Mouse (Mus musculus) MEL (cell line): ENCODE results near the gene Fam234b. TPM values are rescaled to one million over a fixed set of nuclear protein-coding genes. Genes with fewer than 3 reads are reported as not detected.

Experiments
- DNase-seq: peaks from one replicate; pipeline ENCODE4 v3.0.0; 2011; ENCODE audit warnings: low read depth, low spot score
- H3K27ac ChIP-seq: 2 replicates; pipeline ENCODE4 v1.5.1; 2012; ENCODE audit warnings: low read depth, mild to moderate bottlenecking, control low read depth, low read length, moderate library complexity; ENCODE audit not compliant: control insufficient read depth
- H3K27me3 ChIP-seq, 2 experiments: fragments of 150-350 bp in 1 of 2; sonication (generic) in 1 of 2; 2 replicates each; pipeline ENCODE4 v1.6.1; 2012; ENCODE audit warnings: low read length in 2 of 2, mild to moderate bottlenecking in 2 of 2, improper control_type of control experiment in 1 of 2, moderate library complexity in 1 of 2; ENCODE audit not compliant: insufficient read depth in 2 of 2, control insufficient read depth in 1 of 2
- H3K36me3 ChIP-seq, 2 experiments: 2 replicates each; pipeline ENCODE4 v1.6.1; 2012 to 2014; ENCODE audit warnings: low read length in 2 of 2, improper control_type of control experiment in 1 of 2, inconsistent platforms in 1 of 2, mild to moderate bottlenecking in 1 of 2; ENCODE audit not compliant: insufficient read depth in 2 of 2, control insufficient read depth in 1 of 2
- H3K4me1 ChIP-seq, 2 experiments: fragments of 150-350 bp in 1 of 2; sonication (generic) in 1 of 2; 2 replicates each; pipeline ENCODE4 v1.6.1; 2012; ENCODE audit warnings: low read length in 2 of 2, improper control_type of control experiment in 1 of 2, mild to moderate bottlenecking in 1 of 2; ENCODE audit not compliant: insufficient read depth in 2 of 2, control insufficient read depth in 1 of 2
- H3K4me3 ChIP-seq, 2 experiments: fragments of 150-350 bp in 1 of 2; sonication (generic) in 1 of 2; 2 replicates each; pipeline ENCODE4 v1.5.1; 2012; ENCODE audit warnings: low read depth in 2 of 2, low read length in 2 of 2, mild to moderate bottlenecking in 2 of 2, moderate library complexity in 2 of 2, control low read depth in 1 of 2, improper control_type of control experiment in 1 of 2; ENCODE audit not compliant: control insufficient read depth in 1 of 2, insufficient read depth in 1 of 2
- H3K79me2 ChIP-seq: 2 replicates; pipeline ENCODE4 v1.6.1; 2012; ENCODE audit warnings: mild to moderate bottlenecking, low read length, moderate library complexity; ENCODE audit not compliant: control insufficient read depth, poor library complexity, insufficient read depth
- H3K9ac ChIP-seq: 2 replicates; pipeline ENCODE4 v1.6.1; 2012; ENCODE audit warnings: low read depth, mild to moderate bottlenecking, control low read depth, low read length, moderate library complexity; ENCODE audit not compliant: control insufficient read depth, poor library complexity, severe bottlenecking
- H3K9me3 ChIP-seq: fragments of 150-350 bp; sonication (generic); replicated peaks from 2 replicates; pipeline ENCODE4 v1.6.1; 2012; ENCODE audit warnings: mild to moderate bottlenecking, low read length, improper control_type of control experiment, moderate library complexity; ENCODE audit not compliant: insufficient read depth
- BHLHE40 ChIP-seq: IDR thresholded peaks from 2 replicates; pipeline ENCODE4 v1.6.1; 2012; ENCODE audit warnings: low read depth, mild to moderate bottlenecking, inconsistent platforms, low read length, improper control_type of control experiment, borderline replicate concordance
- CHD1 ChIP-seq: IDR thresholded peaks from 2 replicates; pipeline ENCODE4 v1.6.1; 2012; ENCODE audit warnings: low read depth, mild to moderate bottlenecking, inconsistent platforms, low read length, improper control_type of control experiment
- CTCF ChIP-seq, 3 experiments: IDR thresholded peaks in 2 of 3; conservative IDR thresholded peaks in 1 of 3; 2 replicates each; pipeline ENCODE4 v1.5.1; 2011 to 2012; ENCODE audit warnings: low read length in 3 of 3, low read depth in 2 of 3, mild to moderate bottlenecking in 2 of 3, improper control_type of control experiment in 1 of 3, inconsistent platforms in 1 of 3, mixed read lengths in 1 of 3, moderate library complexity in 1 of 3; ENCODE audit not compliant: control insufficient read depth in 1 of 3, insufficient read depth in 1 of 3, poor library complexity in 1 of 3, severe bottlenecking in 1 of 3
- E2F4 ChIP-seq: IDR thresholded peaks from 2 replicates; pipeline ENCODE4 v1.6.1; 2011; ENCODE audit warnings: low read depth, low read length, improper control_type of control experiment, borderline replicate concordance
- ELF1 ChIP-seq: IDR thresholded peaks from 2 replicates; pipeline ENCODE4 v1.6.1; 2014; ENCODE audit warnings: low read depth, mild to moderate bottlenecking, inconsistent platforms, low read length, improper control_type of control experiment, moderate library complexity
- EP300 ChIP-seq, 2 experiments: IDR thresholded peaks; 2 replicates each; pipeline ENCODE4 v1.6.1; 2011; ENCODE audit warnings: improper control_type of control experiment in 2 of 2, low read length in 2 of 2, low read depth in 1 of 2, mild to moderate bottlenecking in 1 of 2
- ETS1 ChIP-seq: IDR thresholded peaks from 2 replicates; pipeline ENCODE4 v1.6.1; 2012; ENCODE audit warnings: low read depth, mild to moderate bottlenecking, inconsistent platforms, low read length, improper control_type of control experiment, moderate library complexity
- GABPA ChIP-seq: IDR thresholded peaks from 2 replicates; pipeline ENCODE4 v1.6.1; 2012; ENCODE audit warnings: low read depth, mild to moderate bottlenecking, inconsistent platforms, low read length, improper control_type of control experiment, moderate library complexity
- GATA1 ChIP-seq: IDR thresholded peaks from 2 replicates; pipeline ENCODE4 v1.6.1; 2011; ENCODE audit warnings: low read depth, low read length, improper control_type of control experiment
- HCFC1 ChIP-seq: IDR thresholded peaks from 2 replicates; pipeline ENCODE4 v1.6.1; 2012; ENCODE audit warnings: low read depth, mild to moderate bottlenecking, inconsistent platforms, low read length, improper control_type of control experiment, moderate library complexity
- JUND ChIP-seq: IDR thresholded peaks from 2 replicates; pipeline ENCODE4 v1.6.1; 2011; ENCODE audit warnings: low read depth, mild to moderate bottlenecking, improper control_type of control experiment, low read length
- MAZ ChIP-seq: IDR thresholded peaks from 2 replicates; pipeline ENCODE4 v1.6.1; 2012; ENCODE audit warnings: low read depth, mild to moderate bottlenecking, inconsistent platforms, low read length, improper control_type of control experiment
- MEF2A ChIP-seq: IDR thresholded peaks from 2 replicates; pipeline ENCODE4 v1.6.1; 2014; ENCODE audit warnings: low read depth, mild to moderate bottlenecking, inconsistent platforms, low read length, improper control_type of control experiment; ENCODE audit not compliant: poor library complexity, insufficient replicate concordance, severe bottlenecking; ENCODE audit errors: extremely low read depth
- MXI1 ChIP-seq: IDR thresholded peaks from 2 replicates; pipeline ENCODE4 v1.6.1; 2011; ENCODE audit warnings: mild to moderate bottlenecking, low read depth, low read length, improper control_type of control experiment
- MYB ChIP-seq: IDR thresholded peaks from 2 replicates; pipeline ENCODE4 v1.6.1; 2011; ENCODE audit warnings: mild to moderate bottlenecking, low read depth, low read length, improper control_type of control experiment
- NELFE ChIP-seq: IDR thresholded peaks from 2 replicates; pipeline ENCODE4 v1.6.1; 2011; ENCODE audit warnings: low read depth, low read length, improper control_type of control experiment
- POLR2A ChIP-seq, 2 experiments: IDR thresholded peaks; 2 replicates each; pipeline ENCODE4 v1.6.1; 2011 to 2012; ENCODE audit warnings: low read length in 2 of 2, mild to moderate bottlenecking in 2 of 2, control low read depth in 1 of 2, improper control_type of control experiment in 1 of 2, low read depth in 1 of 2, moderate library complexity in 1 of 2; ENCODE audit not compliant: control insufficient read depth in 1 of 2, insufficient read depth in 1 of 2, poor library complexity in 1 of 2
- POLR2AphosphoS2 ChIP-seq: IDR thresholded peaks from 2 replicates; pipeline ENCODE4 v1.6.1; 2011; ENCODE audit warnings: low read length, improper control_type of control experiment
- POLR2AphosphoS5 ChIP-seq: IDR thresholded peaks from 2 replicates; pipeline ENCODE4 v1.6.1; 2012; ENCODE audit warnings: low read depth, borderline replicate concordance, mild to moderate bottlenecking, inconsistent platforms, low read length, moderate library complexity, mixed read lengths
- RAD21 ChIP-seq: IDR thresholded peaks from 2 replicates; pipeline ENCODE4 v1.6.1; 2011; ENCODE audit warnings: mild to moderate bottlenecking, low read depth, low read length, improper control_type of control experiment
- RCOR1 ChIP-seq: IDR thresholded peaks from 2 replicates; pipeline ENCODE4 v1.6.1; 2012; ENCODE audit warnings: low read depth, mild to moderate bottlenecking, inconsistent platforms, low read length, improper control_type of control experiment
- TAL1 ChIP-seq: IDR thresholded peaks from 2 replicates; pipeline ENCODE4 v1.6.1; 2012; ENCODE audit warnings: mild to moderate bottlenecking, inconsistent platforms, low read length, moderate library complexity, mixed read lengths
- TBP ChIP-seq: IDR thresholded peaks from 2 replicates; pipeline ENCODE4 v1.8.0; 2011; ENCODE audit warnings: low read depth, low read length, improper control_type of control experiment
- TCF12 ChIP-seq: IDR thresholded peaks from 2 replicates; pipeline ENCODE4 v1.6.1; 2014; ENCODE audit warnings: low read depth, mild to moderate bottlenecking, inconsistent platforms, low read length, improper control_type of control experiment, moderate library complexity
- UBTF ChIP-seq: IDR thresholded peaks from 2 replicates; pipeline ENCODE4 v1.6.1; 2012; ENCODE audit warnings: low read depth, mild to moderate bottlenecking, inconsistent platforms, low read length, improper control_type of control experiment, moderate library complexity, borderline replicate concordance; ENCODE audit not compliant: insufficient read depth
- USF1 ChIP-seq: IDR thresholded peaks from 2 replicates; pipeline ENCODE4 v1.6.1; 2014; ENCODE audit warnings: low read depth, mild to moderate bottlenecking, inconsistent platforms, low read length, improper control_type of control experiment, moderate library complexity
- USF2 ChIP-seq, 2 experiments: IDR thresholded peaks; 2 replicates each; pipeline ENCODE4 v1.6.1; 2011 to 2012; ENCODE audit warnings: improper control_type of control experiment in 2 of 2, low read length in 2 of 2, borderline replicate concordance in 1 of 2, inconsistent platforms in 1 of 2, low read depth in 1 of 2, mild to moderate bottlenecking in 1 of 2; ENCODE audit not compliant: insufficient read depth in 1 of 2
- ZC3H11A ChIP-seq: IDR thresholded peaks from 2 replicates; pipeline ENCODE4 v1.6.1; 2012; ENCODE audit warnings: low read depth, mild to moderate bottlenecking, inconsistent platforms, low read length, improper control_type of control experiment
- ZMIZ1 ChIP-seq: IDR thresholded peaks from 2 replicates; pipeline ENCODE4 v1.6.1; 2012; ENCODE audit warnings: low read depth, mild to moderate bottlenecking, inconsistent platforms, low read length, improper control_type of control experiment, moderate library complexity
- polyA plus RNA-seq, 2 experiments: library from polyadenylated mRNA; stranded (reverse) in 1 of 2; unstranded in 1 of 2; fragments of >175 nt in 1 of 2; fragments of >200 nt in 1 of 2; gene quantifications; 2 replicates each; pipeline versions ENCODE4 v1.2.1 to v1.2.4; 2012; ENCODE audit warnings: low replicate concordance in 2 of 2, low read depth in 1 of 2; ENCODE audit not compliant: insufficient read length in 2 of 2, insufficient read depth in 1 of 2, missing spikeins in 1 of 2
- total RNA-seq: library from RNA; depleted of rRNA; stranded (reverse); fragments of 300-350 nt; gene quantifications from 2 replicates; pipeline ENCODE4 v1.2.3, GENCODE M21; 2012

Gene Fam234b
- total and polyA plus RNA-seq, 3 experiments, result 12.2 to 20.5 TPM; not detected in 1

DNA sequence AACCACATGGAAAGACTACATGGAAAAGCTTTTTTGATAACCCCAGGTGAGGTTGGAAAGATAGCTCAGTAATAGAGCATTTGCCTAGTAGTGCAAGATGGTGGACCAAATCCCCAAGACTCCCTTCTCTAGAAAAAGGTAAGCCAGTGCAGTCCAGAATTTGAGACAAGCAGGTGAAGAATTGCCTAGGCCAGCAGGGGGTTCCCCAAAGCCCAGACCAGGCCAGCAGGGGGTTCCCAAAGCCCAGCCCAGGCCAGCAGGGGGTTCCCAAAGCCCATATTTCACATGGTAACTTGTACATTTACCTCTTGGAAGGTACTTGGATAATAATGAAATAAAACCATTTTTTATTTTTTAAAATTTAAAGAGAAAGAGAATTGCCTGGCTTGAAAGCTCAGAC is 20.5 kb upstream of the Fam234b start (continued):
- TF ChIP-seq NELFE (no peak), MEF2A (no peak)

DNA sequence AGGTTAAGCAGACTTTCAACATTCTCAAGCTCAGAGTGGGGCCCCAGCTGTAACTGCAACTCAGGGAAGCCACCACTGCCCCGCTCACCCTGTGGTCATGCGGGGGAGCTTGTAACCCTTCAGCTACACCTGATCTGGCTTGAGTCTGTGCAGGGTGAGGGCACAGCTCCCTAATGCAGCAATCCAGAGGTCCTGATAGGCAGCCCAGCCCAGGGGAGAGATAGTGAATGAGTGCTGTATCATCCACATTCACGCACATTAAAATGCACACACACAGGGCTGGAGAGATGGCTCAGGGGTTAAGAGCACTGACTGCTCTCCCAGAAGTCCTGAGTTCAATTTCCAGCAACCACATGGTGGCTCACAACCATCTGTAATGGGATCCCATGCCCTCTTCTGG is 19.2 kb upstream of the Fam234b start:
- no peak for DNase-seq
- no peak overlapping the region for H3K4me3 ChIP-seq
- H3K27me3 ChIP-seq, result peaks cover 0 to 2% of the 10 kb centered on the region in 2 experiments; a peak in 3 of 4 replicates
- no peak overlapping the region for H3K9ac ChIP-seq
- no peaks in the 10 kb centered on the region for H3K79me2 ChIP-seq
- H3K9me3 ChIP-seq, result no peaks in the 10 kb centered on the region
- H3K36me3 ChIP-seq, result peaks cover 0 to 3% of the 10 kb centered on the region in 2 experiments; a peak in 1 of 4 replicates
- H3K4me1 ChIP-seq, result peaks cover 0 to 4% of the 10 kb centered on the region in 2 experiments; a peak in 2 of 4 replicates
- no peak overlapping the region for H3K27ac ChIP-seq
- TF ChIP-seq JUND, result no peak
- no peak for TF ChIP-seq GABPA
- TF ChIP-seq GATA1, result no peak
- TF ChIP-seq CTCF (IDR thresholded peaks at IDR 0.05 in 2 of 3, conservative IDR thresholded peaks at IDR 0.05 in 1 of 3; ENCODE audit: control insufficient read depth in 1 of 3, insufficient read depth in 1 of 3, low read depth in 2 of 3, low read length in 3 of 3, poor library complexity in 1 of 3, severe bottlenecking in 1 of 3), result no peak
- TF ChIP-seq HCFC1, result no peak
- no peak for TF ChIP-seq TAL1
- TF ChIP-seq MYB, result no peak
- TF ChIP-seq RCOR1, result no peak
- TF ChIP-seq USF1, result no peak
- no peak for TF ChIP-seq E2F4
- no peak for TF ChIP-seq ZMIZ1
- no peak for TF ChIP-seq CHD1
- TF ChIP-seq TCF12, result no peak
- TF ChIP-seq ETS1, result no peak
- TF ChIP-seq MXI1, result no peak

DNA sequence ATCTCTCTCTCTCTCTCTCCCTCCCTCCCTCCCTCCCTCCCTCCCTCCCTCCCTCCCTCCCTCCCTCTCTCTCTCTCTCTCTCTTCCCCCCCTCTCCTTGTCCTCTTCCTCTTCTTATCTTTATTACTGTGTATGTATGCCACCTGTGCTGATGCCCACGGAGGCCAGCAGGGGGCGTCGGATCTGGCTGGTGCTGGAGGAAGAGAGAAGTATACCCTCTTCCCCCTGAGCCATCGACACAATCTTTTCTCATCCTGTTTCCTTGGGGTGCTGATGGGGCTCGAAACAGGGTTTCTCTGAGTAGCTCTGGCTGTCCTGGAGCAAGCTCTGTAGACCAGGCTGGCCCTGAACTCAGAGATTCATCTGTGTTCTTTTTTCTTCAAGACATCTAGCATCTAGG is 14.9 kb upstream of the Fam234b start:
- Histone ChIP-seq H3K27me3 (peaks cover 0 to 2% of the 10 kb centered on the region in 2 experiments; a peak in 3 of 4 replicates), H3K9me3 (no peaks in the 10 kb centered on the region), H3K27ac (no peak overlapping the region), H3K79me2 (no peaks in the 10 kb centered on the region), H3K9ac (no peak overlapping the region), H3K4me1 (peaks cover 0 to 6% of the 10 kb centered on the region in 2 experiments; a peak in 2 of 4 replicates), H3K4me3 (peak overlapping the region; percentile 24 to 26; a peak in 3 of 4 replicates), H3K36me3 (peaks cover 0 to 5% of the 10 kb centered on the region in 2 experiments; a peak in 2 of 4 replicates)
- DNase-seq, result peak; percentile 76
- TF ChIP-seq MYB (no peak), TAL1 (no peak), MAZ (no peak), EP300 (IDR thresholded peaks at IDR 0.05; ENCODE audit: low read depth in 1 of 2, low read length in 2 of 2) (no peak), ZC3H11A (no peak), RAD21 (no peak; the same call in 1 of the 2 replicates), ELF1 (0 out of 2 replicates have a peak, but pooled peaks have one; percentile 25), RCOR1 (no peak), ZMIZ1 (no peak), MEF2A (no peak), UBTF (no peak), ETS1 (no peak), POLR2A (IDR thresholded peaks at IDR 0.05; ENCODE audit: control insufficient read depth in 1 of 2, insufficient read depth in 1 of 2, low read depth in 1 of 2, low read length in 2 of 2, poor library complexity in 1 of 2) (no peak), USF2 (IDR thresholded peaks at IDR 0.05; ENCODE audit: borderline replicate concordance in 1 of 2, insufficient read depth in 1 of 2, low read depth in 1 of 2, low read length in 2 of 2) (no peak), TBP (peak; percentile 36; the same call in 1 of the 2 replicates), BHLHE40 (no peak), POLR2AphosphoS2 (no peak), POLR2AphosphoS5 (no peak)
